Mouse (Mus musculus) right cerebral cortex, adult 18-20 months (tissue): ENCODE measurements around the gene Exoc7.
A peak's percentile ranks its signal among the peaks of the same experiment; 100 is the strongest.

Experiments used
- DNase-seq: peaks from one replicate; pipeline ENCODE4 v3.0.0; 2022; ENCODE audit warnings: mixed read lengths

Exoc7 gene

GRCm38 (mm10) chr11:116312359-116312758, 5.3 kb upstream of the Exoc7 start:
- DNase-seq, result no peak

GRCm38 (mm10) chr11:116311169-116311568, 4.1 kb upstream of the Exoc7 start:
- DNase-seq, result peak; percentile 53

GRCm38 (mm10) chr11:116309601-116310000, 2.6 kb upstream of the Exoc7 start:
- DNase-seq, result no peak

GRCm38 (mm10) chr11:116307762-116308531, 914 bp upstream of the Exoc7 start:
- DNase-seq, result no peak

GRCm38 (mm10) chr11:116306126-116306982, 679 bp downstream of the Exoc7 start:
- peak; percentile 92 for DNase-seq

- DNase-seq, result no peak
Measured at GRCm38 (mm10) chr11:116305423-116305822, 1.6 kb downstream of the Exoc7 start.

- DNase-seq, result no peak
Measured at GRCm38 (mm10) chr11:116298621-116299020, 8.4 kb downstream of the Exoc7 start.

GRCm38 (mm10) chr11:116298221-116298620, 8.8 kb downstream of the Exoc7 start:
- no peak for DNase-seq

- DNase-seq, result no peak
Measured at GRCm38 (mm10) chr11:116297017-116297416, 10.0 kb downstream of the Exoc7 start.

- no peak for DNase-seq
Measured at GRCm38 (mm10) chr11:116296191-116296734, 10.8 kb downstream of the Exoc7 start.

GRCm38 (mm10) chr11:116294319-116294718, 12.7 kb downstream of the Exoc7 start:
- DNase-seq, result peak; percentile 33

GRCm38 (mm10) chr11:116293538-116294137, 13.4 kb downstream of the Exoc7 start:
- DNase-seq, result no peak

- no peak for DNase-seq
Measured at GRCm38 (mm10) chr11:116292401-116292800, 14.6 kb downstream of the Exoc7 start.

- DNase-seq, result no peak
Measured at GRCm38 (mm10) chr11:116290556-116290955, 16.5 kb downstream of the Exoc7 start.

- DNase-seq, result no peak
Measured at GRCm38 (mm10) chr11:116287351-116287750, 19.7 kb downstream of the Exoc7 start.

- DNase-seq, result no peak
Measured at GRCm38 (mm10) chr11:116285770-116286191, 21.3 kb downstream of the Exoc7 start.

GRCm38 (mm10) chr11:116283982-116284381, 23.1 kb downstream of the Exoc7 start:
- DNase-seq, result no peak

- no peak for DNase-seq
Measured at GRCm38 (mm10) chr11:116282912-116283521, 24.0 kb downstream of the Exoc7 start.

- DNase-seq, result no peak
Measured at GRCm38 (mm10) chr11:116282089-116282488, 24.9 kb downstream of the Exoc7 start.

- no peak for DNase-seq
Measured at GRCm38 (mm10) chr11:116281671-116282070, 25.4 kb downstream of the Exoc7 start.

GRCm38 (mm10) chr11:116280751-116281663, 26.0 kb downstream of the Exoc7 start, which contains the start of gene Galr2:
Galr2 (plus strand) TSS chr11:116280939.
- no peak for DNase-seq
